Mouse (Mus musculus) gastrocnemius, postnatal 4 days (tissue): ENCODE measurements around the gene Phka1. TPM values are rescaled to one million over a fixed set of nuclear protein-coding genes. Genes with fewer than 3 reads are reported as not detected.

Experiments used
- DNase-seq, 2 experiments: peaks; one replicate each; pipeline ENCODE4 v3.0.0; 2021 to 2022; ENCODE audit warnings: low spot score in 2 of 2, mixed read lengths in 2 of 2
- total RNA-seq, 2 experiments: library from RNA; stranded (reverse); gene quantifications; 2 replicates each; pipeline ENCODE4 v1.2.3; 2021

Phka1 gene
- total RNA-seq, 2 experiments from 2014 or later: 34.1 to 39.0 TPM

DNA sequence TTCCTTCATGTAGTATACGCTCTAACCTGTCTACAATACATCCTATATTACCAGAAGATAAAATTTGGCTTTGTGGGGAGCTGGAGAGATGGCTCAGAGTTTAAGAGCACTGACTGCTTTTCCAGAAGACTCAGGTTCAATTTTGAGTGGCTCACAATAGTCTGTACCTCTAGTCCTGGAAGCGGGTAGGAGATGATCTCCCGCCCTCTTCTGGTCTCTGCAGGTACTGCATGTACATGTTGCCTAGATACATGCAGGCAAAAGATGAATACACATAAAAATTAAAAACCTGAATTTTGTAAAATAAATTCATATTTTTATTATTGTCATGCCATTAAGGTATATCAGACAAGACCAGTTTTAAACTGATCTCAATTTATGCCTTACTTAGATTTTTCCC lies 167.3 kb downstream of the Phka1 start:
- peak; percentile 27 to 58 for DNase-seq

DNA sequence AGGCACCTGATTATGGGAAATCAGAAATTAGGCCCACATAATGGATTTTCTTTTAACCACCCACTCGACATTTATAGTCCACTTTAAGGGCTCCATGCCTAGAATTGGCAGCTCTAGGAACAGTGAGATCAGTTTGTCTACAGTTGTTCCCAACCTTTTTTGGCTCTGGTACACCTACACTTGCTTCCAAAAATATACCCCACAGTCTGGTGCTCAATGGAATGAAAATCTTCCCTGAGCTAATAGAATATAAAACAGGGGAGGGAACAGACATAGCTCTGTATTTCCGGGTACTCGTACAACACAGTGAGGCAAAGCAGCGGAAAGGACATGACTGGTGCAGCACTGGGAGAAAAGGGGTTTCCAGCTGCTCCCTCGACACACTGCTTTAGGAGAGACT lies 168.5 kb downstream of the Phka1 start:
- no peak for DNase-seq

Other genes with a start within 250 kb of the Phka1 start
- gene Hdac8, start 138.9 kb downstream of the Phka1 start, total RNA-seq: 1 to 10 TPM; 4.7 to 6.6 TPM
- gene Gm3880, start 42.7 kb upstream of the Phka1 start, total RNA-seq: not detected
- not detected for gene Gm9112, start 63.4 kb upstream of the Phka1 start, total RNA-seq
- not detected for gene Dmrtc1b, start 63.6 kb upstream of the Phka1 start, total RNA-seq
- gene Dmrtc1c1, start 158.7 kb upstream of the Phka1 start, total RNA-seq: not detected
- gene Dmrtc1c2, start 210.4 kb upstream of the Phka1 start, total RNA-seq: not detected
- gene 1700031F05Rik, start 223.7 kb upstream of the Phka1 start, total RNA-seq: not detected